Mouse (Mus musculus) megakaryocyte, embryonic 14.5 days (primary cell): ENCODE measurements around the gene Lrmda. TPM values are rescaled to one million over a fixed set of nuclear protein-coding genes. Genes with fewer than 3 reads are reported as not detected.

Experiments
- H3K27me3 ChIP-seq: replicated peaks from 2 replicates; pipeline ENCODE3; 2012; ENCODE audit warnings: inconsistent platforms
- H3K36me3 ChIP-seq: replicated peaks from 2 replicates; pipeline ENCODE3; 2012; ENCODE audit warnings: low read length, inconsistent platforms, mixed read lengths
- H3K4me1 ChIP-seq: 2 replicates; pipeline ENCODE4 v1.6.1; 2012; ENCODE audit warnings: inconsistent platforms
- H3K4me3 ChIP-seq: replicated peaks from 2 replicates; pipeline ENCODE3; 2012; ENCODE audit warnings: moderate library complexity, mild to moderate bottlenecking, inconsistent platforms
- H3K9me3 ChIP-seq: 2 replicates; pipeline ENCODE4 v1.6.1; 2012; ENCODE audit warnings: inconsistent platforms
- FLI1 ChIP-seq: IDR thresholded peaks from 2 replicates; pipeline ENCODE4 v1.6.1; 2012; ENCODE audit warnings: low read length, inconsistent platforms, mixed read lengths
- GATA1 ChIP-seq: IDR thresholded peaks from 3 replicates; pipeline ENCODE4 v1.6.1; 2012; ENCODE audit warnings: mixed read lengths, low read length, inconsistent platforms, borderline replicate concordance
- polyA plus RNA-seq: library from polyadenylated mRNA; stranded (reverse); fragments of >175 nt; gene quantifications from 2 replicates; pipeline ENCODE4 v1.2.3, GENCODE M21; 2012; ENCODE audit warnings: low replicate concordance; ENCODE audit not compliant: insufficient read depth

The Lrmda gene
- polyA plus RNA-seq, 1 experiment, result 7.1 TPM

DNA sequence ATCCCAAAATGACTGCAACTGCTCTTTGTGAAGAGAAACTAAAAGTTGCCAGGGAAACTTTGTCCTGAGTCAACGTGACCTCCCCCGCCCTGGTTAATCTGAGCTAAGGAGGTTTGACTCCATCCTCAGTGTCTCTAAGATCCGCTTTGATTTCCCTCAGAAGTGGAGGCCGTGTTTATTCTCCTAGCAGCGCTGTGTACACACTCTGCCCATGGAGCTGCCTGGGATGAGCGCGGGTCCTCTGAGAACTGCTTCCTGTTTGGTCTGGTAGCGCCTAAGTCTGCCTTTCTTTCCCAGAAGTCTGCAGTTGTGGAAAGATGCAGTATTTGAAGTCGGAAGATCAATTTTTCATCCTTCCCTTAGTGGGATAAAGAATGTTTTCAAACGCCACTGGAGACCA lies 268.7 kb downstream of the Lrmda start:
- H3K9me3 ChIP-seq, result no peaks in the 10 kb centered on the region
- H3K4me3 ChIP-seq, result no peak overlapping the region
- no peaks in the 10 kb centered on the region for H3K27me3 ChIP-seq
- no peak for TF ChIP-seq FLI1
- H3K4me1 ChIP-seq, result no peaks in the 10 kb centered on the region; the same call in 1 of the 2 replicates
- no peaks in the 10 kb centered on the region for H3K36me3 ChIP-seq

DNA sequence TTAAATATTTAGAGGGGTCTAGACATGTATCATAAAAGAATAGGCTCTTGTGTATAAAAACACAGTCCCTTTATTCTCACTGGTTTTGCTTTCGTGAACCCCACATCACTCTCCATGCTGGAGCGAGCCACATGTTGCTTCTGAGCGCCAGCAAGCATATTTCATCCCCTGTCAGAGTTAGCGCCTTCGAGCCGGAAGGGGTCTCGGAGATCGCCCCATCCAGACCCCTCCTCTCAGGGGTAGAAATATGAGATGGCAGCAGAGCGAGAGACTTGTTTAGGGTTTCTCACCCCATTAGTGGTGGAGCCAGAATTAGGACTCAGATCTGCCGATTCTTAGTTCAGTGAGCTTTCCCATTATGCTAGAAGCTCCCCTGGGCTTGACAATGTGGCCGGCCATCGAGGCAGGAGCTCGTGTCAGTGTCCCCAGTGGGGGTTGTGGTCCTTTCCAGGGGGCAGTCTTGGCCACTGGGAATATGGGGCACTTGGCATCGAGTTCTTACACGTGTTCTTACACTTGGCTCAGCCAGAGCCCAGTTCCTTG lies 269.9 kb downstream of the Lrmda start:
- TF ChIP-seq GATA1 (no peak), FLI1 (no peak)
- H3K4me3 ChIP-seq, result no peak overlapping the region

DNA sequence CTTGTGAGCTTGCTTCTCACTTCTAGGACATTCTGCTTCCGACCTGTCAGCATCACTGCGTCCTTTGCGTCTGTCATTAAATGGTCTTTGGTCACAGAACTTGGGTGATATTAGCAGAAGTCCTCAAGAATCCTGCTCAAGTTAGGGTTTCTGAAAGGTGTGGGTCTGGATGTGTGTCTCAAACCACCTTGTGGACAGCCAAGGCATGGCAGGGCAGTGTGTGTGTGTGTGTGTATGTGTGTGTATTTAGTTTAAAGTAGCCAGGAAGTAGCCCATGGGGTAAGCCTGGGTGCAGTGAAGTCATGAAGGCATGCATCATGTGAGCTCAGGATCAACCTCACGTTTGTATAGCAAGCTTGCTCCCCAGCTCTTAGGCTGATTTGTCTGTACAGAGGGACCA lies 274.9 kb downstream of the Lrmda start:
- TF ChIP-seq FLI1 (no peak), GATA1 (no peak)

More for the DNA sequence above, 269.9 kb downstream of the Lrmda start:
- Histone ChIP-seq H3K36me3 (no peaks in the 10 kb centered on the region), H3K9me3 (no peaks in the 10 kb centered on the region), H3K27me3 (no peaks in the 10 kb centered on the region), H3K4me1 (no peaks in the 10 kb centered on the region; the same call in 1 of the 2 replicates)

DNA sequence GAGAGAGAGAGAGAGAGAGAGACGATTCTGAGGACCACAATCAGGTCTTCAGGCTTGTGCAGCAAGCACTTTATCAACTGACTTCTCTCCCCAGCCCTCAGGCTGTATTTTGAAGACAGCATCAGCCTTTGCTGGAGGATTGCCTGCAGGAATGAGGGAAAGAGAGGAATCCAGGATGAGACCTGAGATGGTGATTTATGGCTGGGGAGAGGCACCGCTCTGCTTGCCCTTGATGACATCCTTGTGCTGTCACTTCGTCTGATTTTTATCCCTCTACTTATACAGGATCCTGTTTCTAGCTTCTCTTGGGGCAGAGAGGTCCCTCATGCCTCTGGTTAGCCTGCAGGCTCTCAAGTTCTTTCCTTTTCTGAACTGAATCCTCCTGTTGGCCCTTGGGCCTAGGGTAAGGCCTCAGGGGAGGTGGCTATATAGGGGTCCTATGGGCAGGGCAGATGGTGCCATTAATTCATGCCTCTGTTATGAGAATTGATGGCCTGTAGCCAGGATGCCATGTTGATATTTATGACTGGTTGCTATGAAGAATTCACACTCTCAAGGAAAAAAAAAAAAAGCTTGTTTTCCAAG lies 277.2 kb downstream of the Lrmda start:
- Histone ChIP-seq H3K27me3 (no peaks in the 10 kb centered on the region), H3K4me1 (no peaks in the 10 kb centered on the region), H3K4me3 (no peak overlapping the region), H3K9me3 (no peaks in the 10 kb centered on the region), H3K36me3 (no peaks in the 10 kb centered on the region)
- TF ChIP-seq GATA1 (no peak), FLI1 (no peak)

More for the DNA sequence above, 274.9 kb downstream of the Lrmda start:
- H3K4me1 ChIP-seq, result no peaks in the 10 kb centered on the region
- no peaks in the 10 kb centered on the region for H3K9me3 ChIP-seq
- H3K4me3 ChIP-seq, result no peak overlapping the region
- H3K36me3 ChIP-seq, result no peaks in the 10 kb centered on the region
- no peaks in the 10 kb centered on the region for H3K27me3 ChIP-seq

DNA sequence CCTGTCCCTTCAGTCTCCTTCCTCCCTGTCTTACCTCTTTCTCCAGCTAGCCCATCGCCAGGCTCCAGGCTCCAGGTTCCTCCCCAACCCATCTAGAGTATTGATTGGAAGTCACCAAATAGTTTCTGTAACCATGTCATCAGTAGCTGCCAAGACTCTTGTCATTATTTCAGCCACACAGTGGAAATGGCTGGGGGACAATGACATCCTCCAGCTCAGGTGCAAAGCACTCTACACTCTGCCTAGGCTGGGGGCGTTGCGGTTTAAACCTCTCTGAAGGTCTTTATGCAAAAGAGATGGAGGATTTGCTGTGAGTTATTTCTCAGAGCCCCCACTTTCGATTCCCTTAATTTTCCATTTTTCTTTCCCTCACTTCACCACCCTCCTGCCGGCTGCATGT lies 287.2 kb downstream of the Lrmda start:
- Histone ChIP-seq H3K27me3 (peaks cover 2% of the 10 kb centered on the region), H3K4me3 (no peak overlapping the region), H3K4me1 (no peaks in the 10 kb centered on the region), H3K9me3 (no peaks in the 10 kb centered on the region), H3K36me3 (no peaks in the 10 kb centered on the region)
- TF ChIP-seq GATA1, result no peak
- TF ChIP-seq FLI1, result no peak

DNA sequence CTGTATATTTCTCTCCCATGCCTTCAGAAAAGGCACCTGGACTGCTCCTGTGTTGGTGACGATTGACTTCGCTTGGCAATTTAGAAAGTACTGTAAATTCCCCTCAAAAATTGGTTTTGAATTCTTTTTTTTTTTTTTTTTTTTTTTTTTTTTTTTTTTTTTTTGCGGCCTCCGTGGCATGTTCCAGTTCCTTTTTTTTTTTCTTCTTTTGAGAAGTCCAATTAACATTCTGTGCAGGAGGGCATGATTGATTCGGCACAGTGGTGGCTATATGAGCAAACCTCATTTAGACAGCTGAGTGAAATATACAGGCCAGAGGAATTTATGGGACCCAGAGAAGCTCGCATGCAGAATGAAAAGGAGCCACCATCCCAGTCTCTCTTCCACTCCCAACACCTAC lies 288.5 kb downstream of the Lrmda start:
- Histone ChIP-seq H3K4me1 (no peaks in the 10 kb centered on the region), H3K4me3 (no peak overlapping the region), H3K27me3 (peaks cover 2% of the 10 kb centered on the region), H3K9me3 (no peaks in the 10 kb centered on the region), H3K36me3 (no peaks in the 10 kb centered on the region)
- TF ChIP-seq FLI1, result no peak
- TF ChIP-seq GATA1, result no peak

DNA sequence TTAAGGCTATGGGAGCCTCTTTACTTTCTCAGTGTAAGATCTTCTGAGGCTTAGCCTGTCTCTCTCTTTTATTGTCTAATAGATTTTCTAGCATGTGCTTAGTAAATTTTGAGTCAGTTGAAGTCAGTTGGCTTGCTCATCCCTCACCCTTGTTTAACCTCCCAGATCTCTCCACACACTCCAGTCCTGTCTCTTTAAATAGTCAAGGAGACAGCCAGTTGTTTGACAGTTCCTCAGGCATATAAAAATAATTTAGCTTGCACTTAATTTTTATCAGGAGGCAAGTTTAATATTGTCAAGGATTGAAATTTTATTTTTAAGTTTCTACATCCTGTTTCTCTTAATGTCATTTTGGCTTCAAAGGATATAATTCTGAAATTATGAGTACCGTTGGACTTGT lies 303.5 kb downstream of the Lrmda start:
- no peak for TF ChIP-seq GATA1
- no peak for TF ChIP-seq FLI1
- no peaks in the 10 kb centered on the region for H3K27me3 ChIP-seq
- H3K4me3 ChIP-seq, result no peak overlapping the region
- peaks cover 10% of the 10 kb centered on the region for H3K9me3 ChIP-seq
- H3K36me3 ChIP-seq, result no peaks in the 10 kb centered on the region
- no peaks in the 10 kb centered on the region for H3K4me1 ChIP-seq

DNA sequence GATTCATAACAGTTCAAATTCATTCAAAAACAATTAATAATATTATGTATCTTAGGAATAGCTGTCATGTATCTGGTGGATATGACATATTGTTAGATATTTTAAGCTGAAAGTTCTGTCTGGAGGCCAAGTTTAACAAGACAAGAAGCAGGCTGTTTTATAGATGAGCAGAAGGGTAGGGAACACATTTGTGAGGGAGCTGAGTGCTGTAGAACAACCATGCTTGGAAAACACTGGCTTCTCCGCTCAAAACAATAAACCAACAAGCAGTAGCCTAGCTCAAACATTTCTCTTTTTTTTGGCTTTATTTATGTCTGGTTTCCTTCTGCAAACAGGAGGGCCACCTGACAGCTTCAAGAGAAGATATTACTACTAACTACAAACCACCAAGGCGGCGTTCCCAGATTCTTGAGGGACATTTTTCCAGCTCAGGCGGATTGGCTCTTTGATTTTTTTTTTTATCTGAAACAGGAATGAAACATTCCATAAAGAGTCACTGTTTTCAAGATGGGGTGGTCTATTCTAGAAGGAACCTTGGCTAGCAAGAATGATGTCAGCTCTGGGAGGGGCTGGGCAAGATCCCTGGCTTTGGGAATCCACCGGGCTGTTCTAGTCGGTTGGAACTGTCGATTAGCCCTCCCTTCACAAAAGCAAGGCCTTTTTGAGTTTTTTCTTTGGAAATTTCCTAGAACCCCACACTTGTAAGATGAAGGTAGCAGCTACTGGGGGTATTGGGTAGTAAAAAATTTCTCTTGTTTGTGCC lies 304.2 kb downstream of the Lrmda start:
- Histone ChIP-seq H3K4me1 (no peaks in the 10 kb centered on the region), H3K27me3 (no peaks in the 10 kb centered on the region), H3K4me3 (no peak overlapping the region), H3K9me3 (peaks cover 16% of the 10 kb centered on the region), H3K36me3 (no peaks in the 10 kb centered on the region)
- no peak for TF ChIP-seq GATA1
- TF ChIP-seq FLI1, result no peak

DNA sequence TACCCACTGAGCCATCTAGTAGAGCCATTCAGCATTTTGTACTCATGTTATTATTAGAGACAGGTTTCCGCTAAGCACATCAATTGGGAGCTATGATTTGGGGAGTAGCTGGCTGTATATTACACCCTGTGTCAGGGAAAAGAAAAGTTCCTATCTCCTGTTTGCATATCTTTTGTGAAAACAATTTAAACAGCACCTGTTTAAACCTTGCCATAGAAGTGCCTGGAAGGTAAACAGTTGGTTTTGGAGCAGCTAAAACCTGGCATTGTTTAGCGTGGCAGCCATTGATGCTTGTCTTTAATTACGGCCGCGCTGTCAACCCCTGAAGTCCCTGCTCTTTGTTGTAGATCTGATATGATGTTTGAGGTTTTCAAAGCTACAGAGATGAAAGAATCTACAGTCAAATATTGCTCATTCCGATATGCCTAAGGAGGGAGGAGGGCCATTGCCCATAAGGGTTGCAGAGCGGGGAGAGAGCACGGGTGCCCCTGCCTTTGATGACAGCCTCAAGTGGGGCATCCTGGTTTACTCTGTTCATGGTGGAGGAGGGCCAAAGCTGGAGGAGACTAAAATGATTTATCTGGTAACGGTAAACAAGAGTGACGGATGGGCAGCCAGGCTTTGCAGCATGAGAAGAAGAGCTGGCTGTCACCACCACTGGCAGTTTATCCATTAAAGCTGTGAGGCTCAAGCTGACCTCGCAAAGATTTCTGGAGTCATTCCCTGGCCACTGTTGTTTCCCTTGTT lies 306.9 kb downstream of the Lrmda start:
- Histone ChIP-seq H3K36me3 (no peaks in the 10 kb centered on the region), H3K27me3 (no peaks in the 10 kb centered on the region), H3K4me3 (no peak overlapping the region), H3K4me1 (no peaks in the 10 kb centered on the region), H3K9me3 (peaks cover 32% of the 10 kb centered on the region)
- TF ChIP-seq GATA1 (no peak), FLI1 (no peak)

DNA sequence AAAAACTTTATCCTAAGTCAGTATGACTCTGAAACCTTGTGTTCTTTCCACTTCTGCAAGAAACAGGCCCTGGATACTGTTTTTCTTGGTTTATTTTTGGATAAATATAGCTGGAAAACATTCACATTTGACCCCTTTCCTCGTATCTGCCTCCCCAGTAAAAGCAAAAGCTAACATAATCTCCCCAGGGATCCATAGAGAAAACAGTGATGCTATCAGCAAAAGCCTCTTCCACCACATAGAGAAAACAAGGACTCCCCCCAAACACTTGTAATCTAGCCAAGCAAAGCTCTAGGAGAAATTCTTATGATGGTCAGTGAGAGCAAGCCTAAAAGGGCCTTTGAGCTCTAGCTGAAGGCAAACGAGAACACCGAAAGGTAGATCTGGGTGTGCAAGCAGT lies 309.7 kb downstream of the Lrmda start:
- H3K27me3 ChIP-seq, result no peaks in the 10 kb centered on the region
- no peak overlapping the region for H3K4me3 ChIP-seq
- H3K36me3 ChIP-seq, result no peaks in the 10 kb centered on the region
- peaks cover 32% of the 10 kb centered on the region for H3K9me3 ChIP-seq
- TF ChIP-seq FLI1, result no peak
- TF ChIP-seq GATA1, result no peak
- H3K4me1 ChIP-seq, result no peaks in the 10 kb centered on the region
